Mouse (Mus musculus) embryonic facial prominence, embryonic 11.5 days (tissue): ENCODE results near the gene Pkd1l3. TPM values are rescaled to one million over a fixed set of nuclear protein-coding genes. Genes with fewer than 3 reads are reported as not detected.
A peak's percentile ranks its signal among the peaks of the same experiment; 100 is the strongest.

Experiments
- ATAC-seq: fragments of 200-750 bp; cut with Nextera tagmentation; replicated peaks from 2 replicates; pipeline ENCODE4 v1.8.0; 2017; ENCODE audit warnings: low read depth; ENCODE audit not compliant: insufficient number of reproducible peaks, low FRiP score, low TSS enrichment
- DNase-seq: peaks from one replicate; pipeline ENCODE4 v3.0.0-alpha.2; 2015; ENCODE audit warnings: low spot score
- H3K27ac ChIP-seq: fragments of 300-500 bp; sonication (generic); replicated peaks from 2 replicates; pipeline ENCODE4 v1.5.1; 2014; ENCODE audit warnings: mild to moderate bottlenecking, low read depth, low read length, control low read depth
- H3K27me3 ChIP-seq: fragments of 300-500 bp; sonication (generic); 2 replicates; pipeline ENCODE4 v1.6.1; 2014; ENCODE audit warnings: mild to moderate bottlenecking, low read length, moderate library complexity, mixed read lengths; ENCODE audit not compliant: control insufficient read depth, insufficient read depth
- H3K36me3 ChIP-seq: fragments of 300-500 bp; sonication (generic); replicated peaks from 2 replicates; pipeline ENCODE4 v1.6.1; 2014; ENCODE audit warnings: low read depth, mild to moderate bottlenecking, low read length, moderate library complexity, mixed read lengths; ENCODE audit not compliant: control insufficient read depth, insufficient read depth
- H3K4me1 ChIP-seq: fragments of 300-500 bp; sonication (generic); 2 replicates; pipeline ENCODE4 v1.6.1; 2014; ENCODE audit warnings: low read length, mixed read lengths; ENCODE audit not compliant: control insufficient read depth, insufficient read depth
- H3K4me2 ChIP-seq: fragments of 300-500 bp; sonication (generic); 2 replicates; pipeline ENCODE4 v1.6.1; 2014; ENCODE audit warnings: low read depth, mild to moderate bottlenecking, control low read depth, low read length, moderate library complexity
- H3K4me3 ChIP-seq: fragments of 300-500 bp; sonication (generic); 2 replicates; pipeline ENCODE4 v1.5.1; 2014; ENCODE audit warnings: low read depth, low read length, control low read depth
- H3K9ac ChIP-seq: fragments of 300-500 bp; sonication (generic); replicated peaks from 2 replicates; pipeline ENCODE4 v1.6.1; 2014; ENCODE audit warnings: mild to moderate bottlenecking, control low read depth, low read length
- H3K9me3 ChIP-seq: fragments of 300-500 bp; sonication (generic); replicated peaks from 2 replicates; pipeline ENCODE4 v1.6.1; 2016; ENCODE audit warnings: mild to moderate bottlenecking, low read length, inconsistent platforms, mixed read lengths; ENCODE audit not compliant: control insufficient read depth
- WGBS: fragments of 180-500 bp; shearing (Covaris S2); extraction: QIAGEN DNeasy Blood & Tissue Kit; methylation state at CpG from one replicate; pipeline ENCODE4 v1.1.7; 2014; 5-methylcytosine and 5-hydroxymethylcytosine counted together
- polyA plus RNA-seq: library from polyadenylated mRNA; unstranded; fragments of >200 nt; fragmentation: Nextera tagmentation; extraction: Ambion mirVana; gene quantifications from 2 replicates; pipeline ENCODE4 v1.2.1, GENCODE M21; 2014

Pkd1l3 gene
- polyA plus RNA-seq, 1 experiment from 2014 or later = 0.18 TPM

GRCm38 (mm10) chr8:109666616-109667015 is 52.3 kb downstream of the Pkd1l3 start:
- Histone ChIP-seq H3K9ac (no peak overlapping the region), H3K36me3 (no peaks in the 10 kb centered on the region; the same call in 1 of the 2 replicates), H3K4me2 (no peak overlapping the region), H3K27me3 (no peaks in the 10 kb centered on the region), H3K4me1 (no peaks in the 10 kb centered on the region), H3K27ac (no peak overlapping the region), H3K4me3 (no peak overlapping the region), H3K9me3 (no peaks in the 10 kb centered on the region)
- 89% methylated on average over 5 of the region's 5 CpGs for WGBS
- DNase-seq = no peak
- ATAC-seq = no peak

DNA sequence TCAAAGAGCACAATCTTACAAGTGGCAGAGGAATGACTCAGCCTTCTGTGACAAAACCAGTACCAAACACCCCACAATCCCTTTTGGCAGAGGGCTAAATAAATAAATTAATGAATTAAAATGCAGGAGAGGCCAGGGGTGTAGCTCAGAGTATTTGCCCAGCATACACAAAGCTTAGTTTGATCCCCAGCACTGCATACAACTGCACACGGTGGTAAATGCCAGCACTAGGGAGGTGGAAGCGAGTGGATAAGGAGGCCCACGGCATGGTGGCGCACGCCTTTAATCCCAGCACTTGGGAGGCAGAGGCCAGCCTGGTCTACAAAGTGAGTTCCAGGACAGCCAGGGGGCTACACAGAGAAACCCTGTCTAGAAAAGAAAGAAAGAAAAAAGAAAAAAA is 58.3 kb downstream of the Pkd1l3 start:
- ATAC-seq (no peak), DNase-seq (no peak)
- Histone ChIP-seq H3K36me3 (peaks cover 9% of the 10 kb centered on the region), H3K27me3 (no peaks in the 10 kb centered on the region), H3K9ac (no peak overlapping the region), H3K4me1 (no peaks in the 10 kb centered on the region), H3K4me2 (no peak overlapping the region), H3K4me3 (no peak overlapping the region), H3K9me3 (no peaks in the 10 kb centered on the region), H3K27ac (no peak overlapping the region)
- WGBS = 95% methylated on average over 5 of the region's 5 CpGs

GRCm38 (mm10) chr8:109673596-109673995 is 59.3 kb downstream of the Pkd1l3 start:
- Histone ChIP-seq H3K4me3 (no peak overlapping the region), H3K4me1 (no peaks in the 10 kb centered on the region), H3K36me3 (peaks cover 9% of the 10 kb centered on the region), H3K9ac (no peak overlapping the region), H3K4me2 (no peak overlapping the region), H3K27ac (no peak overlapping the region), H3K27me3 (no peaks in the 10 kb centered on the region), H3K9me3 (no peaks in the 10 kb centered on the region)
- ATAC-seq (no peak), DNase-seq (no peak)
- 93% methylated on average over 2 of the region's 2 CpGs for WGBS

DNA sequence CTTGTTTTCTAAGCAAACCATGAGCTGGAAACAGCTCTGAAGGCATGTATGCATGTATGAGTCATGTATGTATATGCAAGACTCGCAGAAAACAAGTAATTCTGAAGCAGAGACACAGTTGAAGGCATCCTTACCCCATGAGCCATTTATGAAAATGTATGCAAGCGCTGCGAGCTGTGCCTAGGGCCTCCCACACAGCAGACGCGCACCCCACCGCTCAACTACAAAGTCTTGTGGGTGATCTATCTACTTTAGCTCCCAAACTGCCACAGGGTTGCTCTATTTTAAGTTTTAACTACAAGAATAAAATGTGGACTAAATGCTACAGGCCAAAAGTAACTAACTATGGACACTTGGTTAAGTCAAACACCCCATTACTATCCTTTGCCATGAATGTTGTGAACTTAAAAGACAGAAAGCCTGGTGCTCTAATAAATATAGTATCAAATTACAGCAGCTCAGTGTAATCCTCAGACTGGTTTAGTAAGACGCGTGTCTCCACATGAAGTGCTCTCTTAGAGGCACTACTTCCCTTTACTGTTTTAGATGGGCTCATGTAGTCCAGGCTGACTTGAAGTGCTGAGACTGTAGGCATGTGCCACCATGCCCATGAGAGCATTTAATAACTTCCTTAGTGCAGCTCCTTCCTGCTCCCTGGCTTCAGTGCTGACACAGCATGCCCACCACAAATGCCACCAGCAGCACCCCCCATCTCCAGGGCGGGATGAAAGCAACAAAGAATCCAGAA is 61.8 kb downstream of the Pkd1l3 start:
- Histone ChIP-seq H3K4me1 (no peaks in the 10 kb centered on the region), H3K9ac (no peak overlapping the region), H3K9me3 (no peaks in the 10 kb centered on the region), H3K27ac (no peak overlapping the region), H3K36me3 (peaks cover 11% of the 10 kb centered on the region), H3K4me3 (no peak overlapping the region), H3K4me2 (no peak overlapping the region), H3K27me3 (no peaks in the 10 kb centered on the region)
- ATAC-seq (no peak), DNase-seq (no peak)
- WGBS = 93% methylated on average over 9 of the region's 9 CpGs

DNA sequence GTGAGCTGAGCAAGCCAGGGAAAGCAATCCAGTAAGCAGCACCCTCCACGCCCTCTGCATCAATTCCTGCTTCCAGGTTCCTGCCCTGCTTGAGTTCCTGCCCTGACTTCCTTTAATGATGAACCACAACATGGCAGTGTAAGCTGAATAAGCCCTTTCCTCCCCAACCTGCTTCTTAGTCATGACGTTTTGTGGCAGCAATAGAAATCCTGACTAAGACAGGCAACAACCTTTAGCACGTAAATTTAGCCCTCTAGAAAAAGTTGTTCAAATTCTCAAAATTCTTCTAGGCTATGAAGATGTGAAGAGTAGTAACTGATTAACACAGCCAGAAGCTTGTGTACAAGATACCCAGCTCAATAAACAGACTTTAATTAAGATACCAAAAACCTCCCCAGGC is 67.2 kb downstream of the Pkd1l3 start:
- H3K27ac ChIP-seq = no peak overlapping the region
- ATAC-seq = no peak
- H3K27me3 ChIP-seq = no peaks in the 10 kb centered on the region
- H3K4me3 ChIP-seq = no peak overlapping the region
- no peaks in the 10 kb centered on the region for H3K4me1 ChIP-seq
- H3K36me3 ChIP-seq = peaks cover 7% of the 10 kb centered on the region; the same call in 1 of the 2 replicates
- no peak for DNase-seq
- no peaks in the 10 kb centered on the region for H3K9me3 ChIP-seq
- no peak overlapping the region for H3K4me2 ChIP-seq
- 87% methylated on average over 3 of the region's 3 CpGs for WGBS
- H3K9ac ChIP-seq = no peak overlapping the region

DNA sequence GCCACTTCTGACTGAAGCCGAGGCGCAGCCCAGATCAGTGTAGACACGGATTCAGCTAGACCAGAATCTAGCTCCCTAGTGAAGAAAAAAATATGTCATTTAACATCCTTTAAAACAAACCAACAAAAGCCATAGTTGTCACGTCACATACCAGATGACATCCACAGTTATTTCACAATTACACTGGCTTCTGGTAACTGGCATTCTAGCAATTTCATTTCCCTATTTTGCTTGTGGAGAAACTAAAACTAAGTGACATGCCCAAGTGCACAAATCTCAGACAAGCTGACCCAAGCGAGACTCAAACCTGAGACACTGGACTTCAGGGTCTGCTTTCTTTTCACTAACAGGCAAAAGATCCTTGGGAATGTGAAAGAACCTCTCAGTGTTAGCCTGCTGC is 67.8 kb downstream of the Pkd1l3 start:
- Histone ChIP-seq H3K27ac (no peak overlapping the region), H3K9me3 (no peaks in the 10 kb centered on the region), H3K36me3 (peaks cover 7% of the 10 kb centered on the region; the same call in 1 of the 2 replicates), H3K4me1 (no peaks in the 10 kb centered on the region), H3K27me3 (no peaks in the 10 kb centered on the region), H3K4me2 (no peak overlapping the region), H3K9ac (no peak overlapping the region), H3K4me3 (no peak overlapping the region)
- WGBS = 91% methylated on average over 5 of the region's 5 CpGs
- ATAC-seq (no peak), DNase-seq (no peak)

DNA sequence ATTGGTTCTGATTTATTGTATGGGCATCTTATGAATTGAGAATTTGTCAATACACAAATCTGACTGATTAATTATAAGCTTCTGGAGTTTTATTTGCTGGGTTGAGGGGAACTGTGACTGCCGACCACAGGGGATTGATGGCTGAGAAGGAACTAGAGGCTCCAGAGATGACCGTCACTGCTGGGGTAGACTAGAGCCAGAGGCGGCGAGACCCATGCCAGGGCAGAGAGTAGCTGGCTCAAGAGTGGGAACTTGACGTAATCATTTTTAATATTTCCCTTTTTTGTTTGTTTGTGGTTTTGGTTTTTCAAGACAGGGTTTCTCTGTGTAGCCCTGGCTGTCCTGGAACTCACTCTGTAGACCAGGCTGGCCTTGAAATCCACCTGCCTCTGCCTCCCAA is 72.9 kb downstream of the Pkd1l3 start:
- Histone ChIP-seq H3K27ac (no peak overlapping the region), H3K27me3 (no peaks in the 10 kb centered on the region), H3K4me3 (no peak overlapping the region), H3K9me3 (no peaks in the 10 kb centered on the region), H3K4me2 (no peak overlapping the region), H3K36me3 (peaks cover 2% of the 10 kb centered on the region; the same call in 1 of the 2 replicates), H3K4me1 (no peaks in the 10 kb centered on the region; the same call in 1 of the 2 replicates), H3K9ac (no peak overlapping the region)
- ATAC-seq (no peak), DNase-seq (no peak)
- WGBS = 95% methylated on average over 5 of the region's 5 CpGs

GRCm38 (mm10) chr8:109691769-109692168 is 77.5 kb downstream of the Pkd1l3 start:
- 66% methylated on average over 5 of the region's 5 CpGs for WGBS
- DNase-seq (peak; percentile 52), ATAC-seq (no peak)
- Histone ChIP-seq H3K4me3 (peak overlapping the region; percentile 77), H3K27me3 (no peaks in the 10 kb centered on the region), H3K9me3 (no peaks in the 10 kb centered on the region), H3K9ac (no peak overlapping the region), H3K36me3 (no peaks in the 10 kb centered on the region), H3K27ac (no peak overlapping the region), H3K4me2 (peak overlapping the region; percentile 41), H3K4me1 (no peaks in the 10 kb centered on the region; the same call in none of the 2 replicates)
